Mouse (Mus musculus) stomach, embryonic 16.5 days (tissue): ENCODE results near the gene Dpysl4. TPM values are rescaled to one million over a fixed set of nuclear protein-coding genes. Genes with fewer than 3 reads are reported as not detected.

Experiments
- ATAC-seq: fragments of 200-750 bp; cut with Nextera tagmentation; 2 replicates; pipeline ENCODE4 v1.8.0; 2017; ENCODE audit warnings: moderate number of reproducible peaks, moderate TSS enrichment; ENCODE audit not compliant: insufficient read depth, low FRiP score
- H3K27ac ChIP-seq: fragments of 300-500 bp; sonication (generic); 2 replicates; pipeline ENCODE4 v1.5.1; 2014; ENCODE audit warnings: low read length
- H3K27me3 ChIP-seq: fragments of 300-500 bp; sonication (generic); 2 replicates; pipeline ENCODE4 v1.6.1; 2014; ENCODE audit warnings: low read length, control low read depth, mixed read lengths; ENCODE audit not compliant: control insufficient read depth, insufficient read depth
- H3K36me3 ChIP-seq: fragments of 300-500 bp; sonication (generic); 2 replicates; pipeline ENCODE4 v1.6.1; 2014; ENCODE audit warnings: low read length; ENCODE audit not compliant: control insufficient read depth, insufficient read depth
- H3K4me1 ChIP-seq: fragments of 300-500 bp; sonication (generic); 2 replicates; pipeline ENCODE4 v1.6.1; 2014; ENCODE audit warnings: low read length, control low read depth, mixed read lengths; ENCODE audit not compliant: control insufficient read depth, insufficient read depth
- H3K4me2 ChIP-seq: fragments of 300-500 bp; sonication (generic); 2 replicates; pipeline ENCODE4 v1.6.1; 2014; ENCODE audit warnings: low read depth, low read length, mixed read lengths
- H3K4me3 ChIP-seq: fragments of 300-500 bp; sonication (generic); replicated peaks from 2 replicates; pipeline ENCODE4 v1.5.1; 2014; ENCODE audit warnings: mild to moderate bottlenecking, low read length
- H3K9ac ChIP-seq: fragments of 300-500 bp; sonication (generic); 2 replicates; pipeline ENCODE4 v1.6.1; 2014; ENCODE audit warnings: low read length
- H3K9me3 ChIP-seq: fragments of 300-500 bp; sonication (generic); replicated peaks from 2 replicates; pipeline ENCODE4 v1.6.1; 2016; ENCODE audit warnings: low read length, control low read depth; ENCODE audit not compliant: control insufficient read depth
- WGBS: fragments of 180-500 bp; shearing (Covaris S2); extraction: QIAGEN DNeasy Blood & Tissue Kit; methylation state at CpG from one replicate; pipeline ENCODE4 v1.1.7; 2014; 5-methylcytosine and 5-hydroxymethylcytosine counted together
- polyA plus RNA-seq: library from polyadenylated mRNA; unstranded; fragments of >200 nt; fragmentation: Nextera tagmentation; extraction: Ambion mirVana; gene quantifications from 2 replicates; pipeline ENCODE4 v1.2.1, GENCODE M21; 2015

Gene Dpysl4
- polyA plus RNA-seq, 1 experiment from 2014 or later, result 13.6 TPM

- no peaks in the 10 kb centered on the region for H3K27me3 ChIP-seq
- no peak overlapping the region for H3K9ac ChIP-seq
- no peaks in the 10 kb centered on the region for H3K9me3 ChIP-seq
- WGBS, result 79% methylated on average over 5 of the region's 5 CpGs
- no peaks in the 10 kb centered on the region for H3K36me3 ChIP-seq
- no peaks in the 10 kb centered on the region for H3K4me1 ChIP-seq
- no peak overlapping the region for H3K4me2 ChIP-seq
- H3K4me3 ChIP-seq, result no peak overlapping the region
- no peak overlapping the region for H3K27ac ChIP-seq
- no peak for ATAC-seq
Measured at GRCm38 (mm10) chr7:139105076-139105475, 19.3 kb downstream of the Dpysl4 start.

- Histone ChIP-seq H3K9me3 (no peaks in the 10 kb centered on the region), H3K4me3 (no peak overlapping the region), H3K9ac (no peak overlapping the region), H3K4me2 (no peak overlapping the region), H3K4me1 (no peaks in the 10 kb centered on the region), H3K27ac (no peak overlapping the region), H3K36me3 (no peaks in the 10 kb centered on the region), H3K27me3 (no peaks in the 10 kb centered on the region)
- ATAC-seq, result no peak
- WGBS, result 87% methylated on average over 7 of the region's 7 CpGs
Measured at GRCm38 (mm10) chr7:139105705-139106104, 19.9 kb downstream of the Dpysl4 start.

- no peak overlapping the region for H3K27ac ChIP-seq
- H3K27me3 ChIP-seq, result no peaks in the 10 kb centered on the region
- 83% methylated on average over 9 of the region's 9 CpGs for WGBS
- no peaks in the 10 kb centered on the region for H3K36me3 ChIP-seq
- H3K9ac ChIP-seq, result no peak overlapping the region
- no peaks in the 10 kb centered on the region for H3K9me3 ChIP-seq
- H3K4me2 ChIP-seq, result no peak overlapping the region
- no peak for ATAC-seq
- H3K4me3 ChIP-seq, result no peak overlapping the region
- no peaks in the 10 kb centered on the region for H3K4me1 ChIP-seq
Measured at GRCm38 (mm10) chr7:139107908-139108650, 22.3 kb downstream of the Dpysl4 start.

- Histone ChIP-seq H3K27me3 (no peaks in the 10 kb centered on the region), H3K4me1 (no peaks in the 10 kb centered on the region), H3K4me2 (no peak overlapping the region), H3K9me3 (no peaks in the 10 kb centered on the region), H3K36me3 (no peaks in the 10 kb centered on the region), H3K27ac (no peak overlapping the region), H3K9ac (no peak overlapping the region), H3K4me3 (no peak overlapping the region)
- 0 out of 2 replicates have a peak, but pooled peaks have one; percentile 10 for ATAC-seq
- 41% methylated on average over 13 of the region's 13 CpGs for WGBS
Measured at GRCm38 (mm10) chr7:139119152-139119774, 33.5 kb downstream of the Dpysl4 start.

- WGBS, result 53% methylated on average over 2 of the region's 2 CpGs
- Histone ChIP-seq H3K9me3 (no peaks in the 10 kb centered on the region), H3K4me1 (no peaks in the 10 kb centered on the region), H3K27ac (no peak overlapping the region), H3K9ac (no peak overlapping the region), H3K4me3 (no peak overlapping the region), H3K36me3 (no peaks in the 10 kb centered on the region), H3K4me2 (no peak overlapping the region), H3K27me3 (no peaks in the 10 kb centered on the region)
- ATAC-seq, result no peak
Measured at GRCm38 (mm10) chr7:139119775-139120153, 34.0 kb downstream of the Dpysl4 start.

- Histone ChIP-seq H3K9me3 (no peaks in the 10 kb centered on the region), H3K4me2 (no peak overlapping the region), H3K4me1 (no peaks in the 10 kb centered on the region), H3K36me3 (no peaks in the 10 kb centered on the region), H3K4me3 (no peak overlapping the region), H3K27ac (no peak overlapping the region), H3K27me3 (no peaks in the 10 kb centered on the region), H3K9ac (no peak overlapping the region)
- WGBS, result 82% methylated on average over 4 of the region's 4 CpGs
- ATAC-seq, result no peak
Measured at GRCm38 (mm10) chr7:139125881-139126280, 40.1 kb downstream of the Dpysl4 start.

- Histone ChIP-seq H3K4me1 (no peaks in the 10 kb centered on the region), H3K27ac (no peak overlapping the region), H3K4me2 (no peak overlapping the region), H3K9ac (no peak overlapping the region), H3K27me3 (no peaks in the 10 kb centered on the region), H3K4me3 (no peak overlapping the region), H3K9me3 (no peaks in the 10 kb centered on the region), H3K36me3 (no peaks in the 10 kb centered on the region)
- no peak for ATAC-seq
- 75% methylated on average over 7 of the region's 7 CpGs for WGBS
Measured at GRCm38 (mm10) chr7:139126549-139126948, 40.7 kb downstream of the Dpysl4 start.

GRCm38 (mm10) chr7:139128994-139129393 is 43.2 kb downstream of the Dpysl4 start:
- no peaks in the 10 kb centered on the region for H3K4me1 ChIP-seq
- no peak for ATAC-seq
- no peaks in the 10 kb centered on the region for H3K36me3 ChIP-seq
- WGBS, result 65% methylated on average over 4 of the region's 4 CpGs
- H3K4me2 ChIP-seq, result no peak overlapping the region
- H3K27me3 ChIP-seq, result no peaks in the 10 kb centered on the region
- H3K4me3 ChIP-seq, result no peak overlapping the region
- H3K9ac ChIP-seq, result no peak overlapping the region
- H3K27ac ChIP-seq, result no peak overlapping the region
- no peaks in the 10 kb centered on the region for H3K9me3 ChIP-seq

GRCm38 (mm10) chr7:139130361-139130760 is 44.6 kb downstream of the Dpysl4 start:
- no peak for ATAC-seq
- Histone ChIP-seq H3K27ac (no peak overlapping the region), H3K4me3 (no peak overlapping the region), H3K4me2 (no peak overlapping the region), H3K36me3 (no peaks in the 10 kb centered on the region), H3K27me3 (no peaks in the 10 kb centered on the region), H3K9ac (no peak overlapping the region), H3K9me3 (no peaks in the 10 kb centered on the region), H3K4me1 (no peaks in the 10 kb centered on the region)
- 29% methylated on average over 6 of the region's 6 CpGs for WGBS
